Mouse (Mus musculus) heart, adult 2 months (tissue): ENCODE results near the gene Ppp1r15b.

Experiments used
- CTCF ChIP-seq: fragments of 200-600 bp; IDR thresholded peaks from 2 replicates; pipeline ENCODE4 v1.8.1; 2022; ENCODE audit warnings: antibody characterized with exemption, mild to moderate bottlenecking, moderate library complexity
- EP300 ChIP-seq: fragments of 200-500 bp; IDR thresholded peaks from 2 replicates; pipeline ENCODE4 v1.6.1; 2011; ENCODE audit warnings: low read depth, low read length, control low read depth; ENCODE audit not compliant: insufficient read depth
- POLR2A ChIP-seq: fragments of 200-500 bp; IDR thresholded peaks from 2 replicates; pipeline ENCODE4 v1.6.1; 2011; ENCODE audit warnings: mild to moderate bottlenecking, low read depth, low read length, control low read depth; ENCODE audit not compliant: insufficient read depth

DNA sequence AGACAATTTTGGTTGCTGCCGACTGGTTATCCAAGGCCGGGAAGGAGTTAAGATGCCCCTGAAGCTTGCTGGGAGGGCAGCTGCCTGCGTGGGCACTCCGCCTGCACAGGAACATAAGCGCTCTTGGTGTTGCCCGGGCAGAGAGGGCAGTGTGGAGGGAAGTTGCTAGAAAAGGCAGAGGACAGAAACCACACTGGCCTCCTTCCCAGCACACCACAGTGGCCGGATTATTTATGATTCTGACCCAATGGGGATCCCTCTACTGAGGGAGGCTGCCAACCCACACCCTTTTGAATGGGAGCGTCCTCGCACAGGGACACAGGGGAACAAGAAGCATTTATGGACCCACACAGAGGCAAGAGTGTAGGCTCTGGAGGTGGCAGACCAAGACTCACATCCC lies 40.4 kb downstream of the Ppp1r15b start:
- TF ChIP-seq CTCF (no peak), EP300 (no peak), POLR2A (no peak)
